Mouse (Mus musculus) MEL-GATA-1-ER (cell line): Measurements from ENCODE around the gene Tmem54.

Experiments used
- DNase-seq: peaks from one replicate; pipeline ENCODE4 v3.0.0-alpha.2; 2012; ENCODE audit warnings: low read depth; ENCODE audit errors: extremely low read depth

The Tmem54 gene

DNA sequence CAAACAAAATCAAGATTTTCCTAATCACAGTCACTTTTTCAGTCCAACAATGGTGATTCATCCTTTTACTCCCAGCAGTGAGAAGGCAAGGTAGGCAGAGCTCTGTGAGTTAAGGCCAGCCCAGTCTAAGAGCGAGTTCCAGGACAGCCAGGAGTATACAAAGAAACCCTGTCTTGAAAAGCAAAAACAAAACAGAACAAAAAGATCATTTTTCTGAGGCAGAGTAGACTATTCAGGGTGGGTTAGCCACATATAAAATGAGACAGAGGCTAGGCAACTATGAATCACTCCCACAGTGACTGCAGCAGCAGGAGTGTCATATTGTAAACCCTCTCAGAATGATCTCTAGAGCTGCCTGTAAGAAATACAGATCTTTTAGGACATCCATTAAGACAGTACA lies 44.0 kb downstream of the Tmem54 start:
- no peak for DNase-seq

DNA sequence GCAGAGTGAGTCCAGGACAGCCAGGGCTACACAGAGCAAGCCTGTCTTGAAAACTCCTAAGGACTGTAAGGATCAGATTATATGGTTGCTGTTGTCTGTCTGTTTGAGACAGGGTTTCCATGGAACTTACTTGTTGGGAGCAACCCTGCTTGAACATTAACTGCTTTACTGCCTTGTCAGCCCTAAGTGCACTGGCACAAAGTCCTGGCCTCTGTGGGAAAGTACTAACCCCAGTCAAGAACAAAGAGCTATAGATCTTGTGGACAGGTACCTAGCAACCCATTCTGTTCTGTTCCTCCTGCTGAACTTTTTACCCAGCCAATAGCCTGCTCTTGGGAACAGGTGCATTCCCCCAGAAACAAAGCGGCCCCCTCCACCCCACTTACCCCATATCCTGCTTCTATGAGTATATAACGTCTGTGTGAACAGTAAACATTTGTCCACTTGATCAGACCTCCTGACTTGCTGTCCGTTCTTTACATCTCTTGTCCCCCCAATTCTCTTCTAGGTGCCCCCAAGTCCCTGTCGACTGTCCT lies 46.0 kb downstream of the Tmem54 start:
- DNase-seq, result no peak

GRCm38 (mm10) chr4:129157541-129157940 lies 52.2 kb downstream of the Tmem54 start:
- DNase-seq, result no peak

- no peak for DNase-seq
Measured at GRCm38 (mm10) chr4:129158549-129158948, 53.2 kb downstream of the Tmem54 start.

DNA sequence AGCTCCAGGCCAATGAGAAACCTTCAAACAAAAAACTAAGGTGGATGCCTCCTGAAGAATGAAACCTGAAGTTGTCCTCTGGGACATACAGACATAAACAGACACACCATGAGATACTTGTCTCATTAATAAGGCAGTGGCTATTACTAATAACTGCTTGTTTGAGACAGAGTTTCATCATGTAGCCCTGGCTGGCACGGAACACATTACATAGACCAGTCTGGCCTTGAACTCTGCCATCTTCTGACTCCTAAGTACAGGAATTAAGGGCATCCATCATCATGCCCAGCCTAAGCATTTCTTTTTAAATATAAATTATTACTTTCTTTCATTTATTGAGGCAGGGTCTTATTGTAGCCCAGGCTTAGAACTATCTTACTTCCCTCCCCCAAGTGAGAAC lies 55.7 kb downstream of the Tmem54 start:
- DNase-seq, result no peak
